Mouse (Mus musculus): ENCODE measurements around the gene Atp2a1. TPM values are rescaled to one million over a fixed set of nuclear protein-coding genes. Genes with fewer than 3 reads are reported as not detected.

Gene Atp2a1
- total and polyA plus RNA-seq, 3 experiments = 0.38 to 0.74 TPM; not detected in 1

DNA sequence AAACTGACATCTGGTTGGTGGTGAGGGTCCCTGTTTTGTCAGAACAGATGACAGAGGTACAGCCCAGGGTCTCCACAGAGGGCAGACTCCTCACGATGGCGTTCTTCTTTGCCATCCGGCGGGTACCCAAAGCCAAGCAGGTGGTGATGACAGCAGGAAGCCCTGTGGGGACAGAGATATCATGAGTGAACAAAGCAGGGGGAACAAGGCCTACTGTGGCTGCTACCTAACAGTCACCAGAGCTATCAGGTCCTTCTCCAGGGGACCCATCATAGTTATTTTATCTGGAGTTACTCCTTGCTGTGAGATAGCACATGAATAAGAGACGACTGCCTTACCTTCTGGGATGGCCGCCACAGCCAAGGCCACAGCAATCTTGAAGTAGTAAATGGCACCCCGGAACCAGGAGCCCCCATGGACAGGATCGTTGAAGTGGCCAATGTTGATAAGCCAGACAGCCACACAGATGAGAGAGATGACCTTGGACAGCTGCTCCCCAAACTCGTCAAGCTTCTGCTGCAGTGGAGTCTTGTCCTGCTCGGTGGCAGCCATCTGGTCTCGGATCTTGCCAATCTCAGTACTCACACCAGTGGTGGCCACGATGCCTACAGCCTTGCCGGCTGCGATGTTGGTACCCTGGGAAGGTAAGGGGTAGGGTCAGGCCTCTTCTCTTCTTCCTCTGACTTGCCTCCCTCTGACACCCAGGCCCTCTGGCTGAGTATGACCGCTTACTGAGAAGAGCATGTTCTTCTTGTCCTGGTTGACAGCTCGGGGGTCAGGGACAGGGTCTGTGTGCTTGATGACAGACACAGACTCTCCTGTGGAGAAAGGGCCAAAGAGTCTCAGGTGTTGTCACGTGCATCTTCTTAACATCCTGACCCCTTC, 6.3 kb downstream of the Atp2a1 start:
- H3K36me3 ChIP-seq (replicated peaks in 1 of 2; ENCODE audit: control insufficient read depth in 1 of 2, insufficient read depth in 1 of 2, low read length in 1 of 2) = peaks cover 0 to 16% of the 10 kb centered on the region in 2 experiments
- TF ChIP-seq MAFK (IDR thresholded peaks at IDR 0.05; ENCODE audit: insufficient replicate concordance, low read length) (no peak), ZNF384 (IDR thresholded peaks at IDR 0.05; ENCODE audit: low read depth, low read length) (no peak), PAX5 (IDR thresholded peaks at IDR 0.05; ENCODE audit: low read length) (no peak), JUN (IDR thresholded peaks at IDR 0.05; ENCODE audit: insufficient read depth, low read depth, low read length) (no peak), IRF4 (IDR thresholded peaks at IDR 0.05; ENCODE audit: low read depth, low read length) (no peak), USF1 (IDR thresholded peaks at IDR 0.05; ENCODE audit: low read depth, low read length) (no peak), HCFC1 (IDR thresholded peaks at IDR 0.05; ENCODE audit: low read depth, low read length) (no peak), TCF12 (IDR thresholded peaks at IDR 0.05; ENCODE audit: low read depth, low read length) (no peak), NRF1 (IDR thresholded peaks at IDR 0.05; ENCODE audit: low read depth, low read length) (no peak), MAX (IDR thresholded peaks at IDR 0.05; ENCODE audit: low read length) (no peak), POLR2A (IDR thresholded peaks at IDR 0.05; ENCODE audit: low read depth, low read length) (no peak)
- no peak overlapping the region for H3K27ac ChIP-seq (ENCODE audit: insufficient read depth, low read depth)
- DNase-seq (ENCODE audit: extremely low read depth) = no peak
- dilution Hi-C loops (cut with MboI; ENCODE audit: extremely low pct_ligation_motif_present, extremely low pct_unique_long_range_greater_than_20kb, low sequenced_read_pairs) (no loop called here), in situ Hi-C loops (cut with MboI; ENCODE audit: low pct_ligation_motif_present, low pct_unique_long_range_greater_than_20kb, low sequenced_read_pairs) (no loop called here)
- H3K9me3 ChIP-seq (replicated peaks; ENCODE audit: low read length) = no peaks in the 10 kb centered on the region
- H3K9ac ChIP-seq (ENCODE audit: insufficient read depth, low read depth) = no peak overlapping the region
- no peak overlapping the region for H3K4me2 ChIP-seq (ENCODE audit: insufficient read depth, low read depth, poor library complexity, severe bottlenecking)
- H3K79me2 ChIP-seq (replicated peaks; ENCODE audit: control insufficient read depth, extremely low read depth, insufficient read depth, poor library complexity, severe bottlenecking) = no peaks in the 10 kb centered on the region
- no peak overlapping the region for H3K4me3 ChIP-seq (replicated peaks in 1 of 3; ENCODE audit: low read depth in 2 of 3, low read length in 2 of 3, poor library complexity in 1 of 3)
- H3K27me3 ChIP-seq (replicated peaks) = no peaks in the 10 kb centered on the region
- peaks cover 13 to 31% of the 10 kb centered on the region in 2 experiments for H3K4me1 ChIP-seq (ENCODE audit: control insufficient read depth in 1 of 2, insufficient read depth in 2 of 2)

DNA sequence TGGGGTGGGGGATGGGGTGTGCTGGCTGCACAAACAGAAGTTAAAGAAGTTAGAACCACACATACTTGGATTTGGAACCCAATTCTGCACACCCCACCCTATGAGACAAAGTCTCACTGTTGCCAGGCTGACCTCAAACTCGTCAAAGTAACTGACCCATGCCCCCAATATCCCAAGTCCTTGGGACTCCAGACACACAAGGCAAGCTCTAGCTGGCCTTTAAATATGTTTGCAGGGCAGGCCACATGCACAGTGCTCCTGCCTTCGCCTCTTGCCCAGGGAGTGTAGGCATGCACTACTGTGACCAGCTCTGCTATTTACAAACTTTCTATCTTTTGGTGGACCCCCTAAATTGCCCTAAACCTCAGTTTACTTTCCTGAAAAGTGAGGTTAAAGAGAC, 7.7 kb downstream of the Atp2a1 start:
- in situ Hi-C loops (cut with MboI; ENCODE audit: low pct_ligation_motif_present, low pct_unique_long_range_greater_than_20kb, low sequenced_read_pairs) (no loop called here), dilution Hi-C loops (cut with MboI; ENCODE audit: extremely low pct_ligation_motif_present, extremely low pct_unique_long_range_greater_than_20kb, low sequenced_read_pairs) (no loop called here)
- no peaks in the 10 kb centered on the region for H3K27me3 ChIP-seq (replicated peaks)
- H3K79me2 ChIP-seq (replicated peaks; ENCODE audit: control insufficient read depth, extremely low read depth, insufficient read depth, poor library complexity, severe bottlenecking) = no peaks in the 10 kb centered on the region
- no peaks in the 10 kb centered on the region for H3K9me3 ChIP-seq (replicated peaks; ENCODE audit: low read length)
- peaks cover 8 to 18% of the 10 kb centered on the region in 2 experiments for H3K4me1 ChIP-seq (ENCODE audit: control insufficient read depth in 1 of 2, insufficient read depth in 2 of 2)
- DNase-seq (ENCODE audit: extremely low read depth) = no peak
- H3K27ac ChIP-seq (ENCODE audit: insufficient read depth, low read depth) = no peak overlapping the region
- no peak overlapping the region for H3K4me3 ChIP-seq (replicated peaks in 1 of 3; ENCODE audit: low read depth in 2 of 3, low read length in 2 of 3, poor library complexity in 1 of 3)
- H3K36me3 ChIP-seq (replicated peaks in 1 of 2; ENCODE audit: control insufficient read depth in 1 of 2, insufficient read depth in 1 of 2, low read length in 1 of 2) = peaks cover 0 to 22% of the 10 kb centered on the region in 2 experiments
- no peak for TF ChIP-seq NRF1 (IDR thresholded peaks at IDR 0.05; ENCODE audit: low read depth, low read length)
- TF ChIP-seq ZNF384 (IDR thresholded peaks at IDR 0.05; ENCODE audit: low read depth, low read length) = no peak
- TF ChIP-seq POLR2AphosphoS2 (IDR thresholded peaks at IDR 0.05; ENCODE audit: low read depth, low read length) = no peak
- TF ChIP-seq MAZ (IDR thresholded peaks at IDR 0.05; ENCODE audit: low read depth, low read length) = no peak
- no peak for TF ChIP-seq CTCF (conservative IDR thresholded peaks at IDR 0.05 in 1 of 2, IDR thresholded peaks at IDR 0.05 in 1 of 2; ENCODE audit: low read depth in 2 of 2, low read length in 2 of 2)
- TF ChIP-seq ETS1 (conservative IDR thresholded peaks at IDR 0.05; ENCODE audit: low read depth, low read length) = no peak
- TF ChIP-seq IRF4 (IDR thresholded peaks at IDR 0.05; ENCODE audit: low read depth, low read length) = no peak
- no peak for TF ChIP-seq ZC3H11A (IDR thresholded peaks at IDR 0.05; ENCODE audit: low read depth, low read length)
- TF ChIP-seq ZKSCAN1 (IDR thresholded peaks at IDR 0.05; ENCODE audit: borderline replicate concordance, low read depth, low read length) = no peak
- TF ChIP-seq MYC (IDR thresholded peaks at IDR 0.05; ENCODE audit: low read depth, low read length) = no peak
- no peak for TF ChIP-seq JUND (conservative IDR thresholded peaks at IDR 0.05; ENCODE audit: low read depth, low read length)
- TF ChIP-seq RAD21 (IDR thresholded peaks at IDR 0.05; ENCODE audit: low read depth, low read length) = no peak
- TF ChIP-seq CHD1 (IDR thresholded peaks at IDR 0.05; ENCODE audit: low read depth, low read length) = no peak
- TF ChIP-seq EP300 (IDR thresholded peaks at IDR 0.05; ENCODE audit: low read length) = no peak
- TF ChIP-seq HCFC1 (IDR thresholded peaks at IDR 0.05; ENCODE audit: low read depth, low read length) = no peak
- no peak overlapping the region for H3K4me2 ChIP-seq (ENCODE audit: insufficient read depth, low read depth, poor library complexity, severe bottlenecking)
- no peak overlapping the region for H3K9ac ChIP-seq (ENCODE audit: insufficient read depth, low read depth)

All from CH12.LX (cell line).